8 mouse cellular contexts compared by ENCODE assay signal in genomic region chr8:94857346-94858173, GRCm38 (mm10). TPM values are rescaled to one million over a fixed set of nuclear protein-coding genes. Genes with fewer than 3 reads are reported as not detected.
A peak's percentile ranks its signal among the peaks of the same experiment; 100 is the strongest.
DNase-seq lines count a peak whose midpoint lies in the region; ATAC-seq and TF ChIP-seq lines count a peak whose summit lies in the region.

Gene Polr2c, plus strand, starts transcription at chr8:94857450.

- intact Hi-C loops in heart, postnatal 25 days (cut with DNase I) = no loop called here

- peak; percentile 89 for ATAC-seq in forebrain, embryonic 15.5 days (replicated peaks)
- ATAC-seq in neural tube, embryonic 14.5 days (ENCODE audit: low read depth) = peak; percentile 82

- H3K27ac ChIP-seq in forebrain, embryonic 15.5 days (replicated peaks) = peak within 1 kb of the TSS; percentile 76
- H3K27ac ChIP-seq in neural tube, embryonic 14.5 days (ENCODE audit: low read depth, low read length) = peak within 1 kb of the TSS; percentile 66
- H3K27ac ChIP-seq in testis, adult 2 months (ENCODE audit: control insufficient read depth, insufficient read depth, low read depth, low read length) = peak within 1 kb of the TSS; percentile 82

- DNase-seq in ES-CJ7 (ENCODE audit: low read depth, low spot score) = peak; percentile 87
- peak; percentile 90 for DNase-seq in cerebellum, adult 11-12 months
- DNase-seq in heart, postnatal 25 days (ENCODE audit: low spot score) = peak; percentile 66
- DNase-seq in layer of hippocampus, adult 18-20 months (ENCODE audit: low spot score in 2 of 2) = peak; percentile 86 to 93
- peak; percentile 83 to 88 for DNase-seq in lung, adult 18-20 months

- WGBS in forebrain, embryonic 15.5 days = under 1% methylated on average over 68 of the region's 68 CpGs
- under 1% methylated on average over 57 of the region's 68 CpGs for WGBS in neural tube, embryonic 14.5 days

- no peaks in the 10 kb centered on the region for H3K27me3 ChIP-seq in forebrain, embryonic 15.5 days
- H3K27me3 ChIP-seq in neural tube, embryonic 14.5 days (ENCODE audit: control insufficient read depth, insufficient read depth, low read length) = no peaks in the 10 kb centered on the region
- H3K27me3 ChIP-seq in testis, adult 2 months (ENCODE audit: control insufficient read depth, insufficient read depth, low read length) = no peaks in the 10 kb centered on the region

- no peaks in the 10 kb centered on the region for H3K9me3 ChIP-seq in forebrain, embryonic 15.5 days
- H3K9me3 ChIP-seq in neural tube, embryonic 14.5 days (ENCODE audit: control insufficient read depth, low read length) = no peaks in the 10 kb centered on the region

- peak; percentile 92 for TF ChIP-seq CTCF in testis, adult 2 months (IDR thresholded peaks at IDR 0.05; ENCODE audit: control insufficient read depth, insufficient read depth, insufficient replicate concordance, low read depth, low read length)

- TF ChIP-seq POLR2A in testis, adult 2 months (IDR thresholded peaks at IDR 0.05; ENCODE audit: control insufficient read depth, low read depth, low read length) = peak; percentile 82

- H3K4me2 ChIP-seq in forebrain, embryonic 15.5 days (replicated peaks) = peak within 1 kb of the TSS; percentile 76
- H3K4me2 ChIP-seq in neural tube, embryonic 14.5 days (ENCODE audit: low read depth, low read length) = peak within 1 kb of the TSS; percentile 89

- H3K36me3 ChIP-seq in forebrain, embryonic 15.5 days = peaks cover 40% of the 10 kb centered on the region
- H3K36me3 ChIP-seq in neural tube, embryonic 14.5 days (ENCODE audit: control insufficient read depth, insufficient read depth, low read length) = peaks cover 15% of the 10 kb centered on the region
- no peaks in the 10 kb centered on the region; the same call in none of the 2 replicates for H3K36me3 ChIP-seq in testis, adult 2 months (ENCODE audit: control insufficient read depth, insufficient read depth, low read length)

- H3K4me1 ChIP-seq in forebrain, embryonic 15.5 days = peaks cover 18% of the 10 kb centered on the region
- peaks cover 6% of the 10 kb centered on the region; the same call in 1 of the 2 replicates for H3K4me1 ChIP-seq in neural tube, embryonic 14.5 days (ENCODE audit: control insufficient read depth, insufficient read depth, low read length)
- H3K4me1 ChIP-seq in testis, adult 2 months (ENCODE audit: control insufficient read depth, insufficient read depth, low read length) = no peaks in the 10 kb centered on the region; the same call in 1 of the 2 replicates

- H3K4me3 ChIP-seq in forebrain, embryonic 15.5 days = peak within 1 kb of the TSS; percentile 91
- H3K4me3 ChIP-seq in neural tube, embryonic 14.5 days (ENCODE audit: low read depth, low read length) = peak within 1 kb of the TSS; percentile 97
- peak within 1 kb of the TSS; percentile 97 for H3K4me3 ChIP-seq in testis, adult 2 months (ENCODE audit: control insufficient read depth, low read depth, low read length)

- H3K9ac ChIP-seq in forebrain, embryonic 15.5 days (replicated peaks) = peak within 1 kb of the TSS; percentile 99
- H3K9ac ChIP-seq in neural tube, embryonic 14.5 days (replicated peaks; ENCODE audit: low read depth, low read length) = peak within 1 kb of the TSS; percentile 91

RNA-seq across cellular contexts. Expression of gene Polr2c, which starts in this region (rescaled TPM):
- 150 and 153 TPM in 2 replicates for polyA plus RNA-seq in forebrain, embryonic 15.5 days (2015; fragmentation: Nextera tagmentation; extraction: Ambion mirVana)
- 10 to 100 TPM; 57.5 to 64.3 TPM for total RNA-seq in heart, postnatal 25 days (2021)
- total RNA-seq in layer of hippocampus, adult 18-20 months (2021) = 10 to 100 TPM; 66.0 to 73.6 TPM
- 118 TPM in 2 replicates for polyA plus RNA-seq in neural tube, embryonic 14.5 days (2014; fragmentation: Nextera tagmentation; extraction: Ambion mirVana)
- polyA plus RNA-seq in testis, adult 2 months (2012; rRNA removed) = 54.8 and 58.9 TPM in 2 replicates

Comparison
In these comparisons a context has a peak if more than half of its experiments do, and no peak if none do; other contexts are left out.
1. Peak in every context shown above with its lines: DNase-seq, ATAC-seq, H3K4me3 ChIP-seq and H3K27ac ChIP-seq.